Mouse (Mus musculus): ENCODE results near the gene Cisd1. TPM values are rescaled to one million over a fixed set of nuclear protein-coding genes. Genes with fewer than 3 reads are reported as not detected.

Gene Cisd1
- total and polyA plus RNA-seq, 3 experiments = 81.8 to 111 (median 100) TPM

DNA sequence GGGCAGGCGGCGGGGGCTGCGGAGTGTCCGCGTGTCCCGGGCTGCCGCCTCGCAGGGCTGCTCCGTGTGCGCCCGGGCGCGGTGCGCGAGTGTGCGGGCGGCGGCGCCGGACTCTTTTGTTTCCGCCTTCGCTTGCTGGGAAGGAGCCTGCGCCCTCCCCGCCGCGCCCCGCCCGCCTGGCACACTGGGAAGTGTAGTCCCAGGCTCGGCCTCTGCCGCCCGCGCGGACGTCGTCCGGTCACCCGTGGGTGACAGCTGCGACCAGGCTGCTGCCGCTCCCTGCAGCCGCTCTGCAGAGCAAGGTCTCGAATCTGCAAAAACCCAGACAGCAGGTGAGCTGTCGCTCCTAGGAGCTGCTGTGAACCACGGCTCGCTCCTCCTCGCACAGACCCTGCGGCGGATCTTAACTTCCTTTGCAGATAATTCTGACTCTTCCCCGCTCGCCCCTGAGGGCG lies 59.6 kb downstream of the Cisd1 start, which contains the start of gene Ube2d1:
Ube2d1 (minus strand) TSS at position 137 of the 455 bp plus-strand sequence.
- Histone ChIP-seq H3K36me3 (replicated peaks in 1 of 2; ENCODE audit: control insufficient read depth in 1 of 2, insufficient read depth in 1 of 2, low read length in 1 of 2) (peaks cover 0 to 7% of the 10 kb centered on the region in 2 experiments), H3K9me3 (replicated peaks; ENCODE audit: low read length) (no peaks in the 10 kb centered on the region), H3K79me2 (replicated peaks; ENCODE audit: control insufficient read depth, extremely low read depth, insufficient read depth, poor library complexity, severe bottlenecking) (no peaks in the 10 kb centered on the region), H3K27me3 (replicated peaks) (peaks cover 32% of the 10 kb centered on the region), H3K4me2 (ENCODE audit: insufficient read depth, low read depth, poor library complexity, severe bottlenecking) (peak within 1 kb of the TSS; percentile 92), H3K27ac (ENCODE audit: insufficient read depth, low read depth) (no peak within 1 kb of the TSS), H3K4me1 (ENCODE audit: control insufficient read depth in 1 of 2, insufficient read depth in 2 of 2) (peaks cover 2 to 17% of the 10 kb centered on the region in 2 experiments; a peak in 3 of 4 replicates), H3K9ac (ENCODE audit: insufficient read depth, low read depth) (peak within 1 kb of the TSS; percentile 45), H3K4me3 (replicated peaks in 1 of 3; ENCODE audit: low read depth in 2 of 3, low read length in 2 of 3, poor library complexity in 1 of 3) (peak within 1 kb of the TSS; percentile 66 to 86 (median 86))
- TF ChIP-seq GABPA (IDR thresholded peaks at IDR 0.05; ENCODE audit: insufficient replicate concordance, low read depth, low read length) = no peak; the same call in 1 of the 2 replicates
- no peak for TF ChIP-seq TBP (conservative IDR thresholded peaks at IDR 0.05; ENCODE audit: low read depth, low read length)
- no peak for TF ChIP-seq RCOR1 (conservative IDR thresholded peaks at IDR 0.05; ENCODE audit: low read depth, low read length)
- TF ChIP-seq POLR2AphosphoS2 (IDR thresholded peaks at IDR 0.05; ENCODE audit: low read depth, low read length) = no peak
- TF ChIP-seq MYC (IDR thresholded peaks at IDR 0.05; ENCODE audit: low read depth, low read length) = no peak
- TF ChIP-seq JUND (conservative IDR thresholded peaks at IDR 0.05; ENCODE audit: low read depth, low read length) = no peak
- TF ChIP-seq MAZ (IDR thresholded peaks at IDR 0.05; ENCODE audit: low read depth, low read length) = peak; percentile 71; the same call in 1 of the 2 replicates
- TF ChIP-seq CHD2 (IDR thresholded peaks at IDR 0.05; ENCODE audit: low read length) = no peak
- peak; percentile 38; the same call in 1 of the 2 replicates for TF ChIP-seq TCF12 (IDR thresholded peaks at IDR 0.05; ENCODE audit: low read depth, low read length)
- no peak for TF ChIP-seq ZC3H11A (IDR thresholded peaks at IDR 0.05; ENCODE audit: low read depth, low read length)
- TF ChIP-seq NELFE (IDR thresholded peaks at IDR 0.05; ENCODE audit: low read depth, low read length) = peak; percentile 39; the same call in 1 of the 2 replicates
- TF ChIP-seq CTCF (conservative IDR thresholded peaks at IDR 0.05 in 1 of 2, IDR thresholded peaks at IDR 0.05 in 1 of 2; ENCODE audit: low read depth in 2 of 2, low read length in 2 of 2) = no peak
- no peak for TF ChIP-seq USF2 (conservative IDR thresholded peaks at IDR 0.05; ENCODE audit: low read depth, low read length)
- no peak for TF ChIP-seq PAX5 (IDR thresholded peaks at IDR 0.05; ENCODE audit: low read length)
- TF ChIP-seq RAD21 (IDR thresholded peaks at IDR 0.05; ENCODE audit: low read depth, low read length) = no peak
- no peak for TF ChIP-seq ZKSCAN1 (IDR thresholded peaks at IDR 0.05; ENCODE audit: borderline replicate concordance, low read depth, low read length)
- no peak for TF ChIP-seq MAX (IDR thresholded peaks at IDR 0.05; ENCODE audit: low read length)
- peak; percentile 50; the same call in 1 of the 2 replicates for TF ChIP-seq POLR2A (IDR thresholded peaks at IDR 0.05; ENCODE audit: low read depth, low read length)
- no peak for TF ChIP-seq JUN (IDR thresholded peaks at IDR 0.05; ENCODE audit: insufficient read depth, low read depth, low read length)
- TF ChIP-seq UBTF (IDR thresholded peaks at IDR 0.05; ENCODE audit: low read depth, low read length) = no peak
- peak; percentile 49; the same call in 1 of the 2 replicates for TF ChIP-seq MXI1 (IDR thresholded peaks at IDR 0.05; ENCODE audit: low read depth, low read length)
- TF ChIP-seq BHLHE40 (IDR thresholded peaks at IDR 0.05; ENCODE audit: low read depth, low read length) = no peak
- 0 out of 2 replicates have a peak, but pooled peaks have one; percentile 22 for TF ChIP-seq IRF4 (IDR thresholded peaks at IDR 0.05; ENCODE audit: low read depth, low read length)
- TF ChIP-seq USF1 (IDR thresholded peaks at IDR 0.05; ENCODE audit: low read depth, low read length) = no peak
- TF ChIP-seq MAFK (IDR thresholded peaks at IDR 0.05; ENCODE audit: insufficient replicate concordance, low read length) = no peak
- TF ChIP-seq ZMIZ1 (IDR thresholded peaks at IDR 0.05; ENCODE audit: low read depth, low read length) = no peak
- no peak for TF ChIP-seq ETS1 (conservative IDR thresholded peaks at IDR 0.05; ENCODE audit: low read depth, low read length)
- no peak for TF ChIP-seq SMC3 (IDR thresholded peaks at IDR 0.05; ENCODE audit: low read depth, low read length)
- TF ChIP-seq KAT2A (IDR thresholded peaks at IDR 0.05; ENCODE audit: insufficient replicate concordance, low read length) = 0 out of 2 replicates have a peak, but pooled peaks have one; percentile 63
- peak; percentile 62; the same call in 1 of the 2 replicates for TF ChIP-seq SIN3A (IDR thresholded peaks at IDR 0.05; ENCODE audit: low read length)
- TF ChIP-seq ELF1 (IDR thresholded peaks at IDR 0.05; ENCODE audit: low read depth, low read length) = peak; percentile 75
- TF ChIP-seq MEF2A (IDR thresholded peaks at IDR 0.05; ENCODE audit: borderline replicate concordance, low read depth, low read length) = 0 out of 2 replicates have a peak, but pooled peaks have one; percentile 36
- no peak for TF ChIP-seq E2F4 (IDR thresholded peaks at IDR 0.05; ENCODE audit: insufficient replicate concordance, low read depth, low read length)
- TF ChIP-seq CHD1 (IDR thresholded peaks at IDR 0.05; ENCODE audit: low read depth, low read length) = no peak
- TF ChIP-seq NRF1 (IDR thresholded peaks at IDR 0.05; ENCODE audit: low read depth, low read length) = peak; percentile 71
- TF ChIP-seq ZNF384 (IDR thresholded peaks at IDR 0.05; ENCODE audit: low read depth, low read length) = no peak
- no peak for TF ChIP-seq EP300 (IDR thresholded peaks at IDR 0.05; ENCODE audit: low read length)
- peak; percentile 87 for TF ChIP-seq HCFC1 (IDR thresholded peaks at IDR 0.05; ENCODE audit: low read depth, low read length)
- dilution Hi-C loops (cut with MboI; ENCODE audit: extremely low pct_ligation_motif_present, extremely low pct_unique_long_range_greater_than_20kb, low sequenced_read_pairs) = no loop called here
- DNase-seq (ENCODE audit: extremely low read depth) = peak; percentile 42
- in situ Hi-C loops (cut with MboI; ENCODE audit: low pct_ligation_motif_present, low pct_unique_long_range_greater_than_20kb, low sequenced_read_pairs) = no loop called here

Data from CH12.LX (cell line).